14 mouse cellular contexts compared by ENCODE assay signal in the genomic region with DNA sequence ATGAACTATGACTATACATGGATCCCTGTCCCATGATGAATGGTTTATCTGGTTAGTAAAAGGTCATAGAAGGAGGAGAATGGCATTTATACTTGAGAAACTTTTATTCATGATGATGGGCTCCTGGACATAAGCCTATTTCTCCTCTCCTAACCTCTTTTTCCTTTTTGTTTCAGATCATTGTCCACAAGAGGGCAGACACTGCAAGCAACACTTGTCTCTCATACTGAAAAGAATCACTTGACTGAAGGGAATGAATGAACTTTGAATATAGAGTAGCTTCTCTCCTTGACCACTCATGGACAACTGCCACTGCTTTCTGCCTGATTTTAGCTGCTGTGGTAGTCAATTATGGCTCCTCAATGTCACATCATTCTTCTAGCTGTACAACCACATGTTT. TPM values are rescaled to one million over a fixed set of nuclear protein-coding genes. Genes with fewer than 3 reads are reported as not detected.
DNase-seq lines count a peak whose midpoint lies in the region; ATAC-seq and TF ChIP-seq lines count a peak whose summit lies in the region.
"Had no signal": no experiment of that assay in that cellular context is flagged by ENCODE, and none has a peak within 500 bp of the region (broad histone marks: within the 10 kb centered on the region; RNA-seq: fewer than 3 reads in every experiment).

No protein-coding gene starts in this region.

- H3K27ac ChIP-seq in kidney, embryonic 15.5 days = no peak overlapping the region
- H3K27ac ChIP-seq in midbrain, postnatal 0 days (ENCODE audit: low read depth, low read length) = no peak overlapping the region
- H3K27ac ChIP-seq in midbrain, embryonic 16.5 days (ENCODE audit: low read length) = no peak overlapping the region
- H3K27ac ChIP-seq: limb, embryonic 13.5 days; neural tube, embryonic 13.5 days had no signal

- peak; percentile 11 for DNase-seq in kidney, postnatal 10 days
- DNase-seq in midbrain, postnatal 0 days (ENCODE audit: low spot score) = peak; percentile 46
- DNase-seq in cerebellum, postnatal 10 days = peak; percentile 53 to 70
- DNase-seq in yolk sac, embryonic 10.5 days (ENCODE audit: low spot score) = no peak
- DNase-seq: gastrocnemius, postnatal 10 days; heart, postnatal 10 days; lung, postnatal 4 days; thymus, adult 2 months had no signal

- H3K9ac ChIP-seq in kidney, embryonic 15.5 days = no peak overlapping the region
- H3K9ac ChIP-seq in midbrain, postnatal 0 days (replicated peaks; ENCODE audit: low read length, poor library complexity, severe bottlenecking) = no peak overlapping the region
- H3K9ac ChIP-seq in midbrain, embryonic 16.5 days (ENCODE audit: low read depth, low read length) = no peak overlapping the region
- H3K9ac ChIP-seq: limb, embryonic 13.5 days; neural tube, embryonic 13.5 days had no signal

- H3K4me3 ChIP-seq in kidney, embryonic 15.5 days (replicated peaks) = no peak overlapping the region
- no peak overlapping the region for H3K4me3 ChIP-seq in midbrain, postnatal 0 days (ENCODE audit: low read depth, low read length)
- H3K4me3 ChIP-seq in midbrain, embryonic 16.5 days (ENCODE audit: low read depth, low read length) = no peak overlapping the region
- H3K4me3 ChIP-seq: limb, embryonic 13.5 days; neural tube, embryonic 13.5 days had no signal

- H3K36me3 ChIP-seq in kidney, embryonic 15.5 days = no peaks in the 10 kb centered on the region
- H3K36me3 ChIP-seq in midbrain, postnatal 0 days (ENCODE audit: insufficient read depth, low read length) = no peaks in the 10 kb centered on the region
- H3K36me3 ChIP-seq in midbrain, embryonic 16.5 days (ENCODE audit: control insufficient read depth, insufficient read depth, low read length) = no peaks in the 10 kb centered on the region
- H3K36me3 ChIP-seq: limb, embryonic 13.5 days; neural tube, embryonic 13.5 days had no signal

- no peaks in the 10 kb centered on the region for H3K9me3 ChIP-seq in kidney, embryonic 15.5 days (replicated peaks)
- H3K9me3 ChIP-seq in midbrain, postnatal 0 days (ENCODE audit: low read length) = no peaks in the 10 kb centered on the region
- H3K9me3 ChIP-seq in midbrain, embryonic 16.5 days (replicated peaks; ENCODE audit: control insufficient read depth, low read length, poor library complexity, severe bottlenecking) = no peaks in the 10 kb centered on the region
- H3K9me3 ChIP-seq: limb, embryonic 13.5 days; neural tube, embryonic 13.5 days had no signal

- no peak overlapping the region for H3K4me2 ChIP-seq in kidney, embryonic 15.5 days
- H3K4me2 ChIP-seq in midbrain, postnatal 0 days (ENCODE audit: low read depth, low read length, poor library complexity, severe bottlenecking) = no peak overlapping the region
- H3K4me2 ChIP-seq in midbrain, embryonic 16.5 days (ENCODE audit: low read length) = no peak overlapping the region
- H3K4me2 ChIP-seq: limb, embryonic 13.5 days; neural tube, embryonic 13.5 days had no signal

- peak; percentile 78 for TF ChIP-seq CTCF in midbrain, postnatal 0 days (IDR thresholded peaks at IDR 0.05)

- no peaks in the 10 kb centered on the region for H3K27me3 ChIP-seq in kidney, embryonic 15.5 days
- no peaks in the 10 kb centered on the region for H3K27me3 ChIP-seq in midbrain, postnatal 0 days (ENCODE audit: insufficient read depth, low read length)
- H3K27me3 ChIP-seq in midbrain, embryonic 16.5 days (ENCODE audit: control insufficient read depth, insufficient read depth, low read depth, low read length) = no peaks in the 10 kb centered on the region
- H3K27me3 ChIP-seq: limb, embryonic 13.5 days; neural tube, embryonic 13.5 days had no signal

- H3K4me1 ChIP-seq in kidney, embryonic 15.5 days = no peaks in the 10 kb centered on the region
- no peaks in the 10 kb centered on the region for H3K4me1 ChIP-seq in midbrain, postnatal 0 days (ENCODE audit: insufficient read depth, low read length)
- no peaks in the 10 kb centered on the region for H3K4me1 ChIP-seq in midbrain, embryonic 16.5 days (ENCODE audit: control insufficient read depth, insufficient read depth, low read length)
- H3K4me1 ChIP-seq: limb, embryonic 13.5 days; neural tube, embryonic 13.5 days had no signal

- ATAC-seq in kidney, embryonic 15.5 days (replicated peaks; ENCODE audit: low FRiP score) = no peak
- no peak for ATAC-seq in midbrain, postnatal 0 days (ENCODE audit: low FRiP score)
- ATAC-seq in midbrain, embryonic 16.5 days = no peak
- ATAC-seq in monocyte, adult 5-6 weeks (replicated peaks; ENCODE audit: insufficient number of reproducible peaks, low FRiP score, low TSS enrichment, poor library complexity, severe bottlenecking) = no peak

RNA-seq across cellular contexts. Expression of gene Cntn6, which starts 13.3 kb away (rescaled TPM):
- 2.4 and 3.2 TPM in 2 replicates for polyA plus RNA-seq in kidney, embryonic 15.5 days (2015; fragmentation: Nextera tagmentation; extraction: Ambion mirVana)
- 31.1 and 34.8 TPM in 2 replicates for total RNA-seq in midbrain, postnatal 0 days (2014; rRNA removed)
- polyA plus RNA-seq in midbrain, postnatal 0 days (2015; fragmentation: Nextera tagmentation; extraction: Ambion mirVana) = 18.1 and 19.5 TPM in 2 replicates
- polyA plus RNA-seq in midbrain, embryonic 16.5 days (2015; fragmentation: Nextera tagmentation; extraction: Ambion mirVana) = 18.1 and 18.3 TPM in 2 replicates
- total RNA-seq in monocyte, adult 5-6 weeks (2017) = not detected in 3 replicates
- total RNA-seq: heart, postnatal 10 days had no signal
- polyA plus RNA-seq: spleen, adult 2 months; thymus, adult 2 months had no signal
